In the genomic region with DNA sequence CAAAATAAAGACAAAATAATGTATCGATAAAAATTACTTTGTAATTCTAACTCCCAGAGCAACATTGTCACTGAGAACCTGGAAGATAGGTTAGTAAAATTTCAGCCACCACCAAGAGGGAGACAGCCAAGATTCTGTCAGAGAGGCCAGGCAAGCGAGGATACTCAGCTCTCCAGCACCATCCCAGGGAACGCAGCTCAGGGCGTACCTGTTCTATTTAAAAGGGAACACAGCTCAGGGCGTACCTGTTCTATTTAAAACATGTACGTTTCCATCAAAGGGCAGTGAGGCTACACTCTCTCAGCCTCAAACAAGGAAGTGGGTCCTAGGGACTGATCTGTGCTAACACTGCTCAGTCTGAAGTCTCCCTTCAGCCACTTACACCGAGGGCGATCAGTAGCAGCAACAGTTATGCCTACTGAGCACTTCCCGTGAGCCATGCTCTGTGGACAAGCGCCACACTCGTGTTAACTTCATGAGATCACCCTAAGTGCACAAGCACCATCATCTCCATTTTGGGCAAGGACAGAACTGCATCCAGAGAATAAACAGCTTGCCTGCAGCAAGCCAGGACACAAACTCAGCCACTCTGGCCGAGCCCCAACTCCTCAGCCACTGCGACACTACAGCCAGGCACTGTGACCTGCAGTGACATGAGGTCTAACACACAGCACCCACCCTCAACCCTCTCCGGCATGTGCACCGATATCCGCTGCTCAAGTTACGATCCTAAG, we compare ENCODE assay signal across 10 mouse cellular contexts. TPM values are rescaled to one million over a fixed set of nuclear protein-coding genes. Genes with fewer than 3 reads are reported as not detected.
DNase-seq lines count a peak whose midpoint lies in the region; ATAC-seq and TF ChIP-seq lines count a peak whose summit lies in the region.
"Had no signal": no experiment of that assay in that cellular context is flagged by ENCODE, and none has a peak within 500 bp of the region (broad histone marks: within the 10 kb centered on the region; RNA-seq: fewer than 3 reads in every experiment).

No protein-coding gene starts in this region.

- TF ChIP-seq POLR2A in lung, adult 2 months (IDR thresholded peaks at IDR 0.05; ENCODE audit: borderline replicate concordance, extremely low read depth, low read depth, low read length), result no peak
- TF ChIP-seq POLR2A in olfactory bulb, adult 2 months (IDR thresholded peaks at IDR 0.05; ENCODE audit: insufficient read depth, low read depth, low read length), result no peak

- peak overlapping the region; percentile 12 for H3K4me3 ChIP-seq in erythroblast, embryonic 14.5 days (replicated peaks)
- H3K4me3 ChIP-seq in lung, embryonic 16.5 days (ENCODE audit: low read length), result peak overlapping the region; percentile 81
- H3K4me3 ChIP-seq in lung, adult 2 months (replicated peaks; ENCODE audit: extremely low read depth, low read depth, low read length), result no peak overlapping the region
- peak overlapping the region; percentile 82 for H3K4me3 ChIP-seq in hindbrain, embryonic 13.5 days
- H3K4me3 ChIP-seq in olfactory bulb, adult 2 months (ENCODE audit: insufficient read depth, low read depth, low read length), result peak overlapping the region; percentile 45

- no peak for ATAC-seq in erythroblast, adult 5-6 weeks (replicated peaks; ENCODE audit: low FRiP score, poor library complexity, severe bottlenecking)
- ATAC-seq in lung, embryonic 16.5 days (ENCODE audit: low read depth), result no peak
- ATAC-seq in hindbrain, embryonic 13.5 days (ENCODE audit: low FRiP score), result no peak

- H3K4me2 ChIP-seq in lung, embryonic 16.5 days (ENCODE audit: low read depth, low read length), result peak overlapping the region; percentile 94
- H3K4me2 ChIP-seq in hindbrain, embryonic 13.5 days, result peak overlapping the region; percentile 86

- WGBS in lung, embryonic 16.5 days, result 53% methylated on average over 17 of the region's 17 CpGs
- WGBS in lung, adult 2 months, result 59% methylated on average over 17 of the region's 17 CpGs
- WGBS in hindbrain, embryonic 13.5 days, result 73% methylated on average over 17 of the region's 17 CpGs
- 65% methylated on average over 17 of the region's 17 CpGs for WGBS in olfactory bulb, adult 2 months

- peaks cover 47% of the 10 kb centered on the region for H3K4me1 ChIP-seq in erythroblast, embryonic 14.5 days (ENCODE audit: control insufficient read depth)
- H3K4me1 ChIP-seq in lung, embryonic 16.5 days (replicated peaks; ENCODE audit: control insufficient read depth, insufficient read depth, low read length), result peaks cover 15% of the 10 kb centered on the region
- H3K4me1 ChIP-seq in lung, adult 2 months (ENCODE audit: control insufficient read depth, insufficient read depth, low read length), result peaks cover 5% of the 10 kb centered on the region
- peaks cover 30% of the 10 kb centered on the region for H3K4me1 ChIP-seq in hindbrain, embryonic 13.5 days (replicated peaks)
- peaks cover 7% of the 10 kb centered on the region for H3K4me1 ChIP-seq in olfactory bulb, adult 2 months (ENCODE audit: control insufficient read depth, insufficient read depth, low read length)

- H3K9ac ChIP-seq in lung, embryonic 16.5 days (ENCODE audit: low read length), result peak overlapping the region; percentile 42; the same call in 1 of the 2 replicates
- H3K9ac ChIP-seq in hindbrain, embryonic 13.5 days, result peak overlapping the region; percentile 65

- peaks cover 2% of the 10 kb centered on the region for H3K36me3 ChIP-seq in erythroblast, embryonic 14.5 days (ENCODE audit: control insufficient read depth)
- H3K36me3 ChIP-seq in lung, embryonic 16.5 days (ENCODE audit: control insufficient read depth, insufficient read depth, low read length), result no peaks in the 10 kb centered on the region
- H3K36me3 ChIP-seq in hindbrain, embryonic 13.5 days, result no peaks in the 10 kb centered on the region

- H3K9me3 ChIP-seq in erythroblast, embryonic 14.5 days (ENCODE audit: control insufficient read depth, low read length), result no peaks in the 10 kb centered on the region
- H3K9me3 ChIP-seq in lung, embryonic 16.5 days (ENCODE audit: control insufficient read depth, low read length), result no peaks in the 10 kb centered on the region
- H3K9me3 ChIP-seq in hindbrain, embryonic 13.5 days, result no peaks in the 10 kb centered on the region

- no peak for TF ChIP-seq CTCF in lung, adult 2 months (IDR thresholded peaks at IDR 0.05; ENCODE audit: insufficient read depth, low read length)
- no peak for TF ChIP-seq CTCF in olfactory bulb, adult 2 months (IDR thresholded peaks at IDR 0.05; ENCODE audit: insufficient read depth, low read depth, low read length)

- peaks cover 6% of the 10 kb centered on the region; the same call in 1 of the 2 replicates for H3K27me3 ChIP-seq in erythroblast, embryonic 14.5 days (ENCODE audit: control insufficient read depth)
- no peaks in the 10 kb centered on the region for H3K27me3 ChIP-seq in lung, embryonic 16.5 days (ENCODE audit: control insufficient read depth, insufficient read depth, low read depth, low read length)
- no peaks in the 10 kb centered on the region for H3K27me3 ChIP-seq in hindbrain, embryonic 13.5 days

- DNase-seq in lung, adult 2 months, result no peak
- no peak for DNase-seq in left cerebral cortex, postnatal 36 days (ENCODE audit: low spot score in 2 of 2)
- DNase-seq in spleen, postnatal 4 days (ENCODE audit: low spot score in 2 of 2), result no peak
- DNase-seq: adrenal gland, postnatal 14 days; retina, postnatal 1 day had no signal

- intact Hi-C loops in left cerebral cortex, postnatal 36 days (cut with DNase I), result no loop called here

- H3K27ac ChIP-seq in lung, embryonic 16.5 days (ENCODE audit: low read length), result no peak overlapping the region
- H3K27ac ChIP-seq in hindbrain, embryonic 13.5 days, result no peak overlapping the region
- no peak overlapping the region for H3K27ac ChIP-seq in olfactory bulb, adult 2 months (ENCODE audit: insufficient read depth, low read depth, low read length)

RNA-seq across cellular contexts. Expression of a gene that starts 30.1 kb away (rescaled TPM):
- 0.04 and 0.17 TPM in 2 replicates for polyA plus RNA-seq in erythroblast, embryonic 14.5 days (2012)
- 10.9 and 13.6 TPM in 2 replicates for total RNA-seq in erythroblast, adult 5-6 weeks (2015; ENCODE audit: low replicate concordance)
- 28.9 and 35.5 TPM in 2 replicates for total RNA-seq in erythroblast, adult 5-6 weeks (2017; ENCODE audit: low replicate concordance)
- 17.8 and 19.3 TPM in 2 replicates for polyA plus RNA-seq in lung, embryonic 16.5 days (2015; fragmentation: Nextera tagmentation; extraction: Ambion mirVana)
- polyA plus RNA-seq in lung, adult 2 months (2012; rRNA removed), result 5.6 and 9.9 TPM in 2 replicates
- 55.6 and 57.6 TPM in 2 replicates for polyA plus RNA-seq in hindbrain, embryonic 13.5 days (2015; fragmentation: Nextera tagmentation; extraction: Ambion mirVana)
- polyA plus RNA-seq in olfactory bulb, adult 2 months (2012; ENCODE audit: insufficient read depth, insufficient read length, low replicate concordance, missing spikeins), result not detected in 2 replicates
- total RNA-seq in left cerebral cortex, postnatal 36 days (2021), result 100 to 1,000 TPM; 340 to 342 TPM

RNA-seq across cellular contexts. Expression of a gene that starts 30.1 kb away (rescaled TPM):
- 0.29 and 0.51 TPM in 2 replicates for polyA plus RNA-seq in erythroblast, embryonic 14.5 days (2012)
- total RNA-seq in erythroblast, adult 5-6 weeks (2015; ENCODE audit: low replicate concordance), result 9.4 and 44.6 TPM in 2 replicates
- 17.1 and 31.0 TPM in 2 replicates for total RNA-seq in erythroblast, adult 5-6 weeks (2017; ENCODE audit: low replicate concordance)
- 88.8 and 96.9 TPM in 2 replicates for polyA plus RNA-seq in lung, embryonic 16.5 days (2015; fragmentation: Nextera tagmentation; extraction: Ambion mirVana)
- 19.8 and 32.7 TPM in 2 replicates for polyA plus RNA-seq in lung, adult 2 months (2012; rRNA removed)
- 156 and 159 TPM in 2 replicates for polyA plus RNA-seq in hindbrain, embryonic 13.5 days (2015; fragmentation: Nextera tagmentation; extraction: Ambion mirVana)
- polyA plus RNA-seq in olfactory bulb, adult 2 months (2012; ENCODE audit: insufficient read depth, insufficient read length, low replicate concordance, missing spikeins), result not detected in 2 replicates
- total RNA-seq in left cerebral cortex, postnatal 36 days (2021), result 10 to 100 TPM; 81.2 to 93.5 TPM

Comparison
In these comparisons a context has a peak if more than half of its experiments do, and no peak if none do; other contexts are left out.
1. RNA of a gene that starts 30.1 kb away (polyA plus RNA-seq): 156 to 159 TPM in hindbrain, embryonic 13.5 days, 88.8 to 96.9 TPM in lung, embryonic 16.5 days and 19.8 to 32.7 TPM in lung, adult 2 months; 0.29 to 0.51 TPM in erythroblast, embryonic 14.5 days and not detected in olfactory bulb, adult 2 months; every median in the first group is over 10 times any median in the second.